Mouse (Mus musculus) liver, embryonic 11.5 days (tissue): ENCODE measurements at regions not wholly inside any gene's neighbourhood (a gene's known extent, or its start where the extent isn't known, plus 50 kb on each side); places are given as distances from the start of the nearest gene placed in this dataset.

Source experiments
- ATAC-seq: fragments of 200-750 bp; cut with Nextera tagmentation; replicated peaks from 2 replicates; pipeline ENCODE4 v1.8.0; 2017; ENCODE audit warnings: moderate number of reproducible peaks, mild to moderate bottlenecking, moderate TSS enrichment, moderate library complexity; ENCODE audit not compliant: low FRiP score
- DNase-seq: peaks from one replicate; pipeline ENCODE4 v3.0.0-alpha.2; 2017; ENCODE audit warnings: low spot score
- H3K27ac ChIP-seq: fragments of 300-500 bp; sonication (generic); 2 replicates; pipeline ENCODE4 v1.5.1; 2014; ENCODE audit warnings: mild to moderate bottlenecking, low read depth, low read length, control low read depth
- H3K27me3 ChIP-seq: fragments of 300-500 bp; sonication (generic); replicated peaks from 2 replicates; pipeline ENCODE4 v1.6.1; 2014; ENCODE audit warnings: low read length, mixed read lengths; ENCODE audit not compliant: control insufficient read depth, insufficient read depth
- H3K36me3 ChIP-seq: fragments of 300-500 bp; sonication (generic); 2 replicates; pipeline ENCODE4 v1.6.1; 2014; ENCODE audit warnings: mild to moderate bottlenecking, low read length, moderate library complexity, mixed read lengths; ENCODE audit not compliant: control insufficient read depth, insufficient read depth
- H3K4me1 ChIP-seq: fragments of 300-500 bp; sonication (generic); replicated peaks from 2 replicates; pipeline ENCODE4 v1.6.1; 2014; ENCODE audit warnings: low read length, mixed read lengths; ENCODE audit not compliant: control insufficient read depth, insufficient read depth
- H3K4me2 ChIP-seq: fragments of 300-500 bp; sonication (generic); 2 replicates; pipeline ENCODE4 v1.6.1; 2014; ENCODE audit warnings: mild to moderate bottlenecking, control low read depth, moderate library complexity
- H3K4me3 ChIP-seq: fragments of 300-500 bp; sonication (generic); 2 replicates; pipeline ENCODE4 v1.5.1; 2014; ENCODE audit warnings: low read depth, low read length, control low read depth
- H3K9ac ChIP-seq: fragments of 300-500 bp; sonication (generic); 2 replicates; pipeline ENCODE4 v1.6.1; 2014; ENCODE audit warnings: low read depth, low read length, control low read depth
- H3K9me3 ChIP-seq: fragments of 300-500 bp; sonication (generic); 2 replicates; pipeline ENCODE4 v1.6.1; 2016; ENCODE audit warnings: low read length, inconsistent platforms, mixed read lengths; ENCODE audit not compliant: control insufficient read depth
- WGBS: fragments of 180-500 bp; shearing (Covaris S2); extraction: QIAGEN DNeasy Blood & Tissue Kit; methylation state at CpG from one replicate; pipeline ENCODE4 v1.1.7; 2014; 5-methylcytosine and 5-hydroxymethylcytosine counted together

GRCm38 (mm10) chr8:116384418-116385089 lies 120.2 kb upstream of the Dynlrb2 start:
- Histone ChIP-seq H3K36me3 (no peaks in the 10 kb centered on the region), H3K9ac (no peak overlapping the region), H3K27ac (no peak overlapping the region), H3K4me1 (no peaks in the 10 kb centered on the region), H3K4me2 (no peak overlapping the region), H3K9me3 (no peaks in the 10 kb centered on the region), H3K27me3 (no peaks in the 10 kb centered on the region), H3K4me3 (no peak overlapping the region)
- ATAC-seq: no peak
- 73% methylated on average over 15 of the region's 15 CpGs for WGBS
- DNase-seq: no peak

GRCm38 (mm10) chr8:116383495-116384417 lies 121.0 kb upstream of the Dynlrb2 start:
- Histone ChIP-seq H3K4me1 (no peaks in the 10 kb centered on the region), H3K9ac (no peak overlapping the region), H3K9me3 (no peaks in the 10 kb centered on the region), H3K4me3 (no peak overlapping the region), H3K27me3 (no peaks in the 10 kb centered on the region), H3K36me3 (no peaks in the 10 kb centered on the region), H3K27ac (no peak overlapping the region), H3K4me2 (no peak overlapping the region)
- WGBS: 48% methylated on average over 13 of the region's 14 CpGs
- no peak for DNase-seq
- ATAC-seq: no peak

- Histone ChIP-seq H3K4me3 (no peak overlapping the region), H3K27me3 (no peaks in the 10 kb centered on the region), H3K4me1 (no peaks in the 10 kb centered on the region), H3K36me3 (no peaks in the 10 kb centered on the region), H3K9me3 (no peaks in the 10 kb centered on the region), H3K9ac (no peak overlapping the region), H3K4me2 (no peak overlapping the region), H3K27ac (no peak overlapping the region)
- ATAC-seq (no peak), DNase-seq (no peak)
- WGBS: 74% methylated on average over 8 of the region's 8 CpGs
Observed at GRCm38 (mm10) chr8:116383036-116383435, 121.7 kb upstream of the Dynlrb2 start.

GRCm38 (mm10) chr8:116380601-116381000 lies 124.2 kb upstream of the Dynlrb2 start:
- Histone ChIP-seq H3K27me3 (no peaks in the 10 kb centered on the region), H3K36me3 (no peaks in the 10 kb centered on the region), H3K9me3 (no peaks in the 10 kb centered on the region), H3K4me3 (no peak overlapping the region), H3K4me1 (no peaks in the 10 kb centered on the region), H3K27ac (no peak overlapping the region), H3K4me2 (no peak overlapping the region), H3K9ac (no peak overlapping the region)
- 78% methylated on average over 4 of the region's 4 CpGs for WGBS
- DNase-seq (no peak), ATAC-seq (no peak)

- H3K4me2 ChIP-seq: no peak overlapping the region
- no peaks in the 10 kb centered on the region for H3K36me3 ChIP-seq
- WGBS: 84% methylated on average over 3 of the region's 3 CpGs
- DNase-seq (no peak), ATAC-seq (no peak)
- no peaks in the 10 kb centered on the region for H3K4me1 ChIP-seq
- no peak overlapping the region for H3K4me3 ChIP-seq
- no peak overlapping the region for H3K27ac ChIP-seq
- no peaks in the 10 kb centered on the region for H3K9me3 ChIP-seq
- H3K9ac ChIP-seq: no peak overlapping the region
- no peaks in the 10 kb centered on the region for H3K27me3 ChIP-seq
Observed at GRCm38 (mm10) chr8:116379851-116380250, 124.9 kb upstream of the Dynlrb2 start.

GRCm38 (mm10) chr8:116375758-116376157 lies 129.0 kb upstream of the Dynlrb2 start:
- Histone ChIP-seq H3K9ac (no peak overlapping the region), H3K27ac (no peak overlapping the region), H3K4me2 (no peak overlapping the region), H3K9me3 (no peaks in the 10 kb centered on the region), H3K36me3 (no peaks in the 10 kb centered on the region), H3K4me1 (no peaks in the 10 kb centered on the region), H3K27me3 (no peaks in the 10 kb centered on the region), H3K4me3 (no peak overlapping the region)
- DNase-seq: no peak
- ATAC-seq: no peak
- 67% methylated on average over 5 of the region's 5 CpGs for WGBS

GRCm38 (mm10) chr8:116373063-116373462 lies 131.7 kb upstream of the Dynlrb2 start:
- Histone ChIP-seq H3K36me3 (no peaks in the 10 kb centered on the region), H3K4me1 (no peaks in the 10 kb centered on the region), H3K4me3 (no peak overlapping the region), H3K27ac (no peak overlapping the region), H3K27me3 (no peaks in the 10 kb centered on the region), H3K9ac (no peak overlapping the region), H3K4me2 (no peak overlapping the region), H3K9me3 (no peaks in the 10 kb centered on the region)
- ATAC-seq (no peak), DNase-seq (no peak)
- 80% methylated on average over 4 of the region's 4 CpGs for WGBS

GRCm38 (mm10) chr8:116372574-116372973 lies 132.2 kb upstream of the Dynlrb2 start:
- Histone ChIP-seq H3K9me3 (no peaks in the 10 kb centered on the region), H3K4me3 (no peak overlapping the region), H3K27me3 (no peaks in the 10 kb centered on the region), H3K27ac (no peak overlapping the region), H3K4me2 (no peak overlapping the region), H3K9ac (no peak overlapping the region), H3K36me3 (no peaks in the 10 kb centered on the region), H3K4me1 (no peaks in the 10 kb centered on the region)
- ATAC-seq (no peak), DNase-seq (no peak)
- WGBS: 59% methylated on average over 3 of the region's 3 CpGs

- Histone ChIP-seq H3K4me3 (no peak overlapping the region), H3K9ac (no peak overlapping the region), H3K4me2 (no peak overlapping the region), H3K9me3 (no peaks in the 10 kb centered on the region), H3K27me3 (no peaks in the 10 kb centered on the region), H3K36me3 (no peaks in the 10 kb centered on the region), H3K27ac (no peak overlapping the region), H3K4me1 (no peaks in the 10 kb centered on the region)
- WGBS: 63% methylated on average over 9 of the region's 9 CpGs
- no peak for DNase-seq
- no peak for ATAC-seq
Observed at GRCm38 (mm10) chr8:116372056-116372455, 132.7 kb upstream of the Dynlrb2 start.
